27 mouse cellular contexts compared by ENCODE assay signal in the genomic region with DNA sequence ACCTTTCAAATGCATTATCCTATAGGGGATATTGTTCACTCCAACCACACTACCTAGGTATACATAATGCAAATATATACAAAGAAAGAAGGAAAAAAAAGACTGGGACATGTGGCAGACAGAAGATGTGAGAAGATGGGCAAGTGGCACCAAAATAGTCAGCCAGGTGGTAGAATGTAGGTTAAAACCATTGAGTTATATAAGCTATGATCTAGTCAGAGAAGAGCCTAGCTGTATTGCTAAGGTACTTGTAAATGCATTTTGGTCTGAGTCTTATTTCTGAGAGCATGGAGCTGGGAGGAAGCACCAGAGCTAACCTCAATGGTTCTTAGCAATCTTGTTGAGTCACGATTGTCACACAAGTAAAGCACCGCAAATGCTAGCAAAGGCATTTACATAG.
"Had no signal": no experiment of that assay in that cellular context is flagged by ENCODE, and none has a peak within 500 bp of the region (broad histone marks: within the 10 kb centered on the region; RNA-seq: fewer than 3 reads in every experiment).

No protein-coding gene starts in this region.

- H3K9ac ChIP-seq: heart, embryonic 12.5 days; hindbrain, embryonic 12.5 days; hindbrain, embryonic 14.5 days; kidney, embryonic 15.5 days; limb, embryonic 13.5 days; limb, embryonic 15.5 days; liver, embryonic 12.5 days; liver, embryonic 14.5 days had no signal

- H3K4me3 ChIP-seq: gastrocnemius, adult 2 months; heart, embryonic 10.5 days; heart, embryonic 12.5 days; hindbrain, embryonic 10.5 days; hindbrain, embryonic 12.5 days; kidney, embryonic 15.5 days; limb, embryonic 13.5 days; limb, embryonic 15.5 days; liver, embryonic 12.5 days had no signal

- H3K27ac ChIP-seq: gastrocnemius, adult 2 months; heart, embryonic 10.5 days; hindbrain, embryonic 10.5 days; hindbrain, embryonic 12.5 days; hindbrain, embryonic 14.5 days; hindbrain, postnatal 0 days; kidney, embryonic 15.5 days; kidney, postnatal 0 days; limb, embryonic 13.5 days; limb, embryonic 15.5 days; liver, embryonic 12.5 days; liver, embryonic 14.5 days had no signal

- H3K4me2 ChIP-seq: heart, embryonic 12.5 days; hindbrain, embryonic 12.5 days; hindbrain, embryonic 14.5 days; kidney, embryonic 15.5 days; limb, embryonic 13.5 days; limb, embryonic 15.5 days; liver, embryonic 12.5 days had no signal

- ATAC-seq: hindbrain, postnatal 0 days; intestine, embryonic 16.5 days; liver, embryonic 12.5 days had no signal

- H3K9me3 ChIP-seq: heart, embryonic 10.5 days; heart, embryonic 12.5 days; hindbrain, embryonic 10.5 days; hindbrain, embryonic 12.5 days; kidney, embryonic 15.5 days; limb, embryonic 13.5 days; limb, embryonic 15.5 days; liver, embryonic 12.5 days had no signal

- H3K4me1 ChIP-seq: heart, embryonic 10.5 days; heart, embryonic 12.5 days; hindbrain, embryonic 10.5 days; hindbrain, embryonic 12.5 days; kidney, embryonic 15.5 days; limb, embryonic 13.5 days; limb, embryonic 15.5 days; liver, embryonic 12.5 days had no signal

- DNase-seq: gastrocnemius, adult 2 months; gastrocnemius, postnatal 10 days; gastrocnemius, postnatal 25 days; heart, adult 18-20 months; heart, postnatal 10 days; heart, postnatal 4 days; kidney, adult 11 months; kidney, adult 2 months; kidney, adult 9 months; kidney, postnatal 14 days; kidney, postnatal 36 days; layer of hippocampus, adult 9-11 months; layer of hippocampus, postnatal 36 days; left cerebral cortex, postnatal 4 days had no signal

- H3K27me3 ChIP-seq: heart, embryonic 12.5 days; hindbrain, embryonic 12.5 days; kidney, embryonic 15.5 days; limb, embryonic 13.5 days; limb, embryonic 15.5 days; liver, embryonic 12.5 days had no signal

- H3K36me3 ChIP-seq: heart, embryonic 10.5 days; heart, embryonic 12.5 days; hindbrain, embryonic 10.5 days; hindbrain, embryonic 12.5 days; kidney, embryonic 15.5 days; limb, embryonic 13.5 days; limb, embryonic 15.5 days; liver, embryonic 12.5 days had no signal
